Mouse (Mus musculus) kidney, adult 11 months (tissue): ENCODE measurements around the gene Csad.
A peak's percentile ranks its signal among the peaks of the same experiment; 100 is the strongest.
"Not testable (repeated sequence)": the region's sequence is repeated elsewhere in the genome, so short reads cannot be mapped to it uniquely, and the experiment has no call there.

Source experiments
- DNase-seq: peaks from one replicate; pipeline ENCODE4 v3.0.0; 2022

Csad gene

GRCm38 (mm10) chr15:102233896-102234295 is 29.4 kb upstream of the Csad start:
- no peak for DNase-seq

GRCm38 (mm10) chr15:102232764-102233163 is 28.2 kb upstream of the Csad start:
- no peak for DNase-seq

DNA sequence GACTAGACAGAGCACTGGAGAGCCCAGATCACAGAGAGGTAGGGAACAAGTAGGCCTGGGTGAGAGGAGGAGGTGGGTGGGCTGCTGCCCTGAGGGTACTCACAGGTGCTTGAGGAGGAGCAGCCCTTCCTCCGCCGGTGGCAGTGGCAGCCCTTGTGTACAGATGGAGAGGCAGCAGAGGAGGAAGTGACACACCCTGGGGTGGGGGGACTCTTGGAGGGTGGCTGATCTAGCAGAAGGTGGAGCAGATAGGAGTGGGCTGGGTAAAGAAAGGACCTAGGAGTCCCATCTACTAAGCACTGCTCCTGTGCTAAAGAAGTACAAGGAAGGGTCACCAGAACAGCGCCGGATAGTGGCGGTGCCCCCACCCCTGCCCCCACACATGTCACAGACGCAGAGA is 27.2 kb upstream of the Csad start, which contains the start of gene Itgb7:
Gene Itgb7 (minus strand): TSS at position 197 of the 400 bp plus-strand sequence.
- DNase-seq, result no peak

DNA sequence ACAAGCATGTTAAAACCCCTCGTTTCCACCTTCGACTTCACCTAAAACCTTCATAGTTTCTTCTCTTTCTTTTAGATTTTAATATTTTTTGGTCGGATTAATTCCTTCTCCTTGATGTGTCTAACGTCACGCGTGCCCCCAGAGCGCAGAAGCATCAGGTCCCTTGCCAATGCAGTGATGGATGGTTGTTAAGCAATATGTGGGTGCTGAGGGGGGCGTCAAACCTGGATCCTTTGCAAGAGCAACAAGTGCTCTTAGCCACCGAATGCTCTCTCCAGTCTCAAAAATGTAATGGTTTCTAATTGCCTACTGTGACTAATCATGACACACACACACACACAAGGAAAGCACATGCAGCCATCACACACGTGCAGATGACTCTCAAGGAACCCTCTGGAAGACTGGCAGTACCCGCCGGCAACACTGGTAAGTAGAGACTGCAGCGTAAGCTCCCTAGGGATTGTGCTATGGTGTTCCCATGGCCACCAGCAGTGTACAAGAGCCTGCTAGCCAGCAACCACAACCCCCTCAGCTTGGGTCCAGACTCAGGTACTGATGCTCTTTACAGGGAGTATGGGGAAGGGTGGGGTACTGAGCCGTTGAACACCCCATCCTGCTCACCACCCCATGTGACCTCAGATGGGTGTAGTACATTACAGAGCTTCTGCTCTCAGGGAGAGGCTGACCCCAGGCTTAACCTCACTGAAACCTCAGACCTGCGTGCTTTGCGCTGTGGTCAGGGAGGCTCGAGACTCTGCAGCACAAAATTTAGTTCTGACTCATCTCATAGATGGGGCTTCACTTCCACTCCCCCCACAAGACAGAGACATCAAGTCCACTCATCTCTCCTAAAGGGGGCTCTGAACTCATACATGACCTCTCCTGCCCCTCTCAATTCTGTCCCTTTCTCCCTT is 26.1 kb upstream of the Csad start:
- DNase-seq, result no peak

GRCm38 (mm10) chr15:102225619-102226018 is 21.1 kb upstream of the Csad start:
- not testable (repeated sequence) for DNase-seq

DNA sequence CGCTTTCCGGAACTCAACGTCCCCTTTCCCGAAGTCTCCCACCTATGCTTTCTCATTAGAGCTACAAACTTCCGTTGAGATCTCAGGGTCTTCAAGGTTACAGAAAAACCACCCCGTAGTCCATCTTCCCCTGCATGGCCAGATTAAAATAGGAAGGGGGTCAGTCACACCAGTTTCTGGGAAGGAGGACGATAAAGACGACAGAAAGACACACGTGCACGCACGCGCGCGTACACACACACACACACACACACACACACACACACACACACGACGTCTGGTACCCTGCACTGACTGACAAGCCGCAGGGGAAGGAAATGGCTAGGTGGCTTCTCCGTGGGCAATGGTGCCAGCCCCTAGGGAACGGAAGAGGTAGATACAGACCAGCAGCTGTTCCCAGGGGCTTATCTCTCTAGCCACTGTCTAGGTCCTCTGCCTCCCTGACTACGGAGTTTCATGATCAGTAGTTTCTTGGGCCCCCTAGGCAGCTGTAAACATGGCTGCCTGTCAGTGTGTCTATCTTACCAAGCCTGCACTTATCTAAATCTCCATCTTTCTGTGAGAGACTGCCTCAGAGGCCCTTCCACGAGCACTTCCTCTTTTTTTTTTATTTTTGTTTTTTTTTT is 20.6 kb upstream of the Csad start:
- no peak for DNase-seq

GRCm38 (mm10) chr15:102224186-102224991 is 19.9 kb upstream of the Csad start:
- DNase-seq, result peak; percentile 61

- no peak for DNase-seq
Observed at GRCm38 (mm10) chr15:102222386-102222785, 17.9 kb upstream of the Csad start.

DNA sequence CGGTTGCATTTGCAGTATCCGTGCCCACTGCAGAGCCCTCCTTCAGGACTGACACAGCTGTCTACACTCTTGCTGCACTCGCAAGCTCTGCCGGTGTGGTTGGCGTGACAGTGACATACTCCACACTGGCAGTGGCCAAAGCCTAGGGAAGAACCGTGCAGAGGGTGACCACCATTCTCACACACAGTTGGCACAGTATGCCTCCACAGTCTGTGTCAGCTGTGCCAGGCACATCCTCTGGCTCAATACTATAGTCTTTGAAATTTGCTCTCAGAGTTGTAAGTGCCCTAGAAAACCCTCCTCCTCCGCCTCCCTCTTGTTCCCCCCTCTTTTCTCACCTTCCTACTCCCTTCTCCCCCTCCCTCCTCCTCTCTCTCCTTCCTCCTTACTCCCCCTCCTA is 12.8 kb upstream of the Csad start:
- no peak for DNase-seq

GRCm38 (mm10) chr15:102216459-102217228 is 12.1 kb upstream of the Csad start:
- no peak for DNase-seq

DNA sequence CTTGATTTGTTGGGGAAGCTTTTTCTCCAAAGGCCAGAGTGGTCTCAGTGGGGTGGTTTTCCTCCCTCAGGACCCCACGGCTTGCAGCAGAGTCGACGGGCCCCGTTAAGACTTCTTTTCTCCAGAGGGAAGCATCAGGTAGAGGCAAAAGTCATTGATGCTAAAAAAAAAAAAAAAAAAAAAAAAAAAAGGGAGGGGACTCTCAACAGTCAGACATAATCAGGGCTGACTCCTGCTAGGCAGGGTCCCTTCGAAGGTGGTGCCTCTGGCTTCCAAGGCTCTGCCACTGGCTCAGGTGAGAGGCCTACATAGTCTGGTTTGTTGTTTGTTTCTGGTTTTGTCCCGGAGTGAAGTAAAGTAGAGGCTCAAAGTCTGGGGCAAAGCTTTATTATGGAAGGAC is 11.1 kb upstream of the Csad start:
- DNase-seq, result no peak

- no peak for DNase-seq
Observed at GRCm38 (mm10) chr15:102214132-102214531, 9.6 kb upstream of the Csad start.

DNA sequence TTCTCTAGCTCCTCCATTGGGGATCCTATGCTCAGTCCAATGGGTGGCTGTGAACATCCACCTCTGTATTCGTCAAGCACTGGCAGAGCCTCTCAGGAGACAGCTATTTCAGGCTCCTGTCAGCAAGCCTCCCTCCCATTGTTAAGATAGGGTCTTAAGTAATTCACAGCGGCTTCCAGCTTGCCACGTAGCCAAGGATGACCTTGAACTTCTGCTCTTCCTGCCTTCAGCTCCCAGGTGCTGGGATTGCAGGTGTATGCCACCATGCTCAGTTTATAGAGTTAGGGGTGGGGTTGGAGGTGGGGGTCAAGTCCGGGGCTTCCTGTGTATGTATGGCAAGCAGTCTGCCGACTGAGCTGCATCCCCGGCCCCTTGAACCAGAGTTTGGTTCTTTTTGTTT is 7.4 kb upstream of the Csad start:
- DNase-seq, result no peak

DNA sequence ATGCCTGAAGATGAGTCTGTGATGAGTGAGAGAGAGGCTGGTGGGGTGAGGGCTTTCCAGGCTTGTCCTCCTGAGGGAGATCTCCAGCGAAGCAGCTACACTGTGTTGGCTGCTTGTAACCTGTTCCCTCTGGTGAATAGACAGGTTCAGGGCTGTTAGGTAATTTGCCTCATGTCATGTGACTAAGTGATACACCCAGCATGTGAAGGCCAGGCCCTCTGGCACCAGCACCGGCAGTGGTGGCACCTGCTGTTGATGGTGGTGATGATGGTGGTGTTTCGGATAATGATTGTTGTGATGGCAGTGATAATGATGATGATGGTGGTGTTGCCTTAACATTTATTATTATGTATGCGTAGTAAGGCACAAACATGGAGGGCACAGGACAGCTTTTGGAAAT is 6.3 kb upstream of the Csad start:
- DNase-seq, result no peak

GRCm38 (mm10) chr15:102209114-102209513 is 4.6 kb upstream of the Csad start:
- DNase-seq, result no peak

- no peak for DNase-seq
Observed at GRCm38 (mm10) chr15:102208092-102208561, 3.6 kb upstream of the Csad start.

DNA sequence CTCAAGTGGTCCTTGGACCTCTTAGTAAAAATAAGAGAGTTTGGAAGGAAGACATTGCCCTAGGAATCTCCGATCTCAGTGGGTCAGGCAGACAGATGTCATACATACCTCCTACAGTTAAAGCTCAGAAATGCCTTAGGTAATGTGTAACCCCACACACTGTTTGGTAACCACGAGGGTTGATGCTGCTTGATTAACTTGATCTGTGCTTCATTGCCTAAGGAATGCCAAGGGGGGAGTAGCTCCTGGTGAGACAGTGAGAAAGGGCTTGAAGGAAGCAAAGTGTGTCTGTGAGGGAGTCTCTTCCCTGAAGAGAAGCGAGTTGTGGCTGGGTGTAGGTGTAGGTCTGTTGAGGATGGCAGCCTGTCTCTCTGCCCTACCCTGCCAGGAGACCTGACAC is 2.8 kb upstream of the Csad start:
- peak; percentile 57 for DNase-seq

DNA sequence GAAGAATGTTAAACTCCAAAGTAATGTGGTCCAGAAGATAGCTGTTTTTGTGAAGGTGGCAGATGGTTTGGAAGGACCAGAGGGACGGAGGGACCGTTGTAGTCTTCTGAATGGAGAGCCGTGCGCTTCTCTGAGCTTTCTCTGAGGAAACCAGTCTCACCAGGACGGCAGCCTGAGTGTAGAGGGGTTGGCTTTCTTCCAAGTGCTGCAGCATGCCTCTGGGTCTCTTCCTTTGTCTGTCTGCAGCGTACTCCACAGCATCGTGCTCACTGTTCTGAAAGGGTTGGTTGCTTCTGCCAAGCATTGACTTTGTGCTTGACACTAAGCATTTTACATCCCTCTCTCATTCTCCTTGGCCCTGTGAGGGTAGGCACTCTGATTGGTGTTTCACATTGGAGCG is 1.3 kb upstream of the Csad start:
- no peak for DNase-seq

DNA sequence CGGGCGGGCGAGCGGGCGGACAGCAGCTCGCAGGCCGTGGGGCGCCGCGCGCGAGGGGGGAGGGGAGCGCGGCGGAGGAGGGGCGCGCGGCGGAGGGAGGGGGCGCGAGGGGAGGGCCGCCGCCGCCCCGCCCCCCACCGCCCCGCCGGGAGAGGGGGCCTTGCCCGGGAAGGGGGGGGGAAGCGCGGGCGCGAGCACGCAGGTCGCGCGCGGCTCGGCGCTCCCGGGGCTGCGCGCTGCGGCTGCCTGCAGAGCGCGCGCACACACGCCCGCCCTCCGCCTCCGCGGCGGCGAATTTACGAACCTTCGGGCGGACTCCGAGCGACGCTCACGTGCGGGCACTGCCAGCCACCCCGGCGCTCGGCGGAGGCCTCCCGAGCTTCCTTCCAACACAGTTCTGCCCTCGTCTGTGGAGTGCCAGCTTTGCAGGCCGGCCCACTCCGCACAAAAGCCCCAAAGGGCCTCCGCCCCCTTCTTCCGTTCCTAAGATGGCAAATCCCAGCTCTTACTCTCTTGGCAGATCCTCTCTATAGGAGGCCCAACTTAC is 616 bp downstream of the Csad start:
- DNase-seq, result peak; percentile 78

GRCm38 (mm10) chr15:102202971-102203834 is 1.3 kb downstream of the Csad start, which contains the start of gene Zfp740:
TSS of gene Zfp740 (plus strand) at chr15:102203249.
- peak; percentile 96 for DNase-seq

DNA sequence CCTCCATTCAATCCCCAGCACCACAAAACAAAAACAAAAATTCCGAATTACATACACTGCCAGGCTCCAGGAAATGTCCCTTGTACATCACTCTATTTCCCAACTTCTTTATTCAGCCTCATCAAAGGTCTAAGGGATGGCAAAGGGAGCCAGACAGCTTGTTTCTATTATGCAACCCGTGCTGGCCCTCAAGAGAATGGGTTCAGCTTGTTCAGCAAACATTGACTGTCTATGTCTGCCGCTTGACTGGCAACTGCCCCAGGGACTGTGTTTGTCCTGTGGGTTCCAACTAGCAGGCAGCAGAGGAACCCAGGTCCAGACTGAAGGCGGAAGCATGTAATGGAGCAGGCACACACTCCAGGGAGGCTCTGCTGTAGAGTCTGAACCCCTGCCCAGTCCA is 5.7 kb downstream of the Csad start:
- DNase-seq, result peak; percentile 26
